Mouse (Mus musculus) spleen, postnatal 36 days (tissue): ENCODE measurements around the gene Fam129c.
A peak's percentile ranks its signal among the peaks of the same experiment; 100 is the strongest.

Experiments used
- DNase-seq, 2 experiments: peaks; one replicate each; pipeline ENCODE4 v3.0.0; 2022; ENCODE audit warnings: low spot score in 2 of 2, mixed read lengths in 1 of 2

Fam129c gene

GRCm38 (mm10) chr8:71604021-71604420 lies 6.6 kb downstream of the Fam129c start:
- no peak for DNase-seq

GRCm38 (mm10) chr8:71610822-71611651 lies 13.6 kb downstream of the Fam129c start, which contains the start of gene Colgalt1:
Colgalt1 (plus strand) TSS chr8:71610998.
- peak; percentile 98 to 99 for DNase-seq

- no peak for DNase-seq
These were observed 14.7 kb downstream of the Fam129c start for GRCm38 (mm10) chr8:71612141-71612540.

- DNase-seq = peak; percentile 52 to 58
These were observed 16.0 kb downstream of the Fam129c start for GRCm38 (mm10) chr8:71613418-71613817.

- no peak for DNase-seq
These were observed 22.3 kb downstream of the Fam129c start for GRCm38 (mm10) chr8:71619786-71620185.

- peak; percentile 69 to 70 for DNase-seq
These were observed 27.6 kb downstream of the Fam129c start for GRCm38 (mm10) chr8:71625088-71625487.

- no peak for DNase-seq
These were observed 29.3 kb downstream of the Fam129c start for GRCm38 (mm10) chr8:71626753-71627152.

GRCm38 (mm10) chr8:71627265-71628099 lies 30.0 kb downstream of the Fam129c start:
- DNase-seq = no peak

GRCm38 (mm10) chr8:71628396-71629095 lies 31.1 kb downstream of the Fam129c start:
- no peak for DNase-seq

GRCm38 (mm10) chr8:71629096-71629697 lies 31.7 kb downstream of the Fam129c start:
- peak; percentile 91 to 92 for DNase-seq

GRCm38 (mm10) chr8:71629781-71630212 lies 32.3 kb downstream of the Fam129c start:
- DNase-seq = peak; percentile 40 to 60

- DNase-seq = no peak
These were observed 33.3 kb downstream of the Fam129c start for GRCm38 (mm10) chr8:71630761-71631160.

GRCm38 (mm10) chr8:71631897-71632296 lies 34.4 kb downstream of the Fam129c start:
- DNase-seq = no peak

GRCm38 (mm10) chr8:71633164-71633563 lies 35.7 kb downstream of the Fam129c start:
- DNase-seq = peak; percentile 73 to 74

- peak; percentile 61 to 65 for DNase-seq
These were observed 36.7 kb downstream of the Fam129c start for GRCm38 (mm10) chr8:71633981-71634667.

GRCm38 (mm10) chr8:71637149-71638095 lies 40.0 kb downstream of the Fam129c start:
- no peak for DNase-seq

GRCm38 (mm10) chr8:71638321-71638720 lies 40.9 kb downstream of the Fam129c start:
- no peak for DNase-seq

GRCm38 (mm10) chr8:71639318-71639717 lies 41.9 kb downstream of the Fam129c start:
- no peak for DNase-seq

- DNase-seq = no peak
These were observed 48.1 kb downstream of the Fam129c start for GRCm38 (mm10) chr8:71645510-71645909.

GRCm38 (mm10) chr8:71654600-71654999 lies 57.2 kb downstream of the Fam129c start:
- DNase-seq = no peak
